ENCODE assay signal across 9 mouse cellular contexts in genomic region chr17:88641012-88641411, GRCm38 (mm10). TPM values are rescaled to one million over a fixed set of nuclear protein-coding genes. Genes with fewer than 3 reads are reported as not detected.
DNase-seq lines count a peak whose midpoint lies in the region; ATAC-seq and TF ChIP-seq lines count a peak whose summit lies in the region.
"Had no signal": no experiment of that assay in that cellular context is flagged by ENCODE, and none has a peak within 500 bp of the region (broad histone marks: within the 10 kb centered on the region; RNA-seq: fewer than 3 reads in every experiment).

No protein-coding gene starts in this region.

- no peak overlapping the region for H3K27ac ChIP-seq in forebrain, embryonic 10.5 days
- H3K27ac ChIP-seq in hindbrain, embryonic 12.5 days = no peak overlapping the region
- H3K27ac ChIP-seq: liver, embryonic 15.5 days had no signal

- TF ChIP-seq CTCF in brain, embryonic 14.5 days (IDR thresholded peaks at IDR 0.05; ENCODE audit: borderline replicate concordance, extremely low read depth, insufficient read depth, insufficient read length) = peak; percentile 81

- no peaks in the 10 kb centered on the region for H3K27me3 ChIP-seq in forebrain, embryonic 10.5 days (ENCODE audit: poor library complexity, severe bottlenecking)
- H3K27me3 ChIP-seq in hindbrain, embryonic 12.5 days = no peaks in the 10 kb centered on the region
- H3K27me3 ChIP-seq: liver, embryonic 15.5 days had no signal

- no peaks in the 10 kb centered on the region for H3K9me3 ChIP-seq in forebrain, embryonic 10.5 days
- no peaks in the 10 kb centered on the region for H3K9me3 ChIP-seq in hindbrain, embryonic 12.5 days (replicated peaks)
- H3K9me3 ChIP-seq: liver, embryonic 15.5 days had no signal

- H3K4me1 ChIP-seq in forebrain, embryonic 10.5 days = peaks cover 10% of the 10 kb centered on the region
- H3K4me1 ChIP-seq in hindbrain, embryonic 12.5 days = peaks cover 3% of the 10 kb centered on the region; the same call in 1 of the 2 replicates
- H3K4me1 ChIP-seq: liver, embryonic 15.5 days had no signal

- 29% methylated on average over 6 of the region's 6 CpGs for WGBS in forebrain, embryonic 10.5 days
- 30% methylated on average over 6 of the region's 6 CpGs for WGBS in hindbrain, embryonic 12.5 days

- peaks cover 15% of the 10 kb centered on the region for H3K36me3 ChIP-seq in forebrain, embryonic 10.5 days (replicated peaks)
- no peaks in the 10 kb centered on the region; the same call in 1 of the 2 replicates for H3K36me3 ChIP-seq in hindbrain, embryonic 12.5 days
- H3K36me3 ChIP-seq: liver, embryonic 15.5 days had no signal

- DNase-seq in gastrocnemius, adult 18-20 months (ENCODE audit: low spot score) = peak; percentile 74
- no peak for DNase-seq in gastrocnemius, postnatal 25 days
- DNase-seq in brain, embryonic 14.5 days (ENCODE audit: low read depth) = peak; percentile 82
- peak; percentile 61 for DNase-seq in forebrain, embryonic 10.5 days (ENCODE audit: extremely low spot score, low spot score)
- peak; percentile 60 to 85 for DNase-seq in layer of hippocampus, postnatal 25 days (ENCODE audit: extremely low spot score in 1 of 2, low spot score in 1 of 2)
- peak; percentile 31 to 73 for DNase-seq in spleen, postnatal 10 days (ENCODE audit: low spot score in 2 of 2)

- no peak overlapping the region for H3K4me2 ChIP-seq in hindbrain, embryonic 12.5 days (replicated peaks)
- H3K4me2 ChIP-seq: liver, embryonic 15.5 days had no signal

- H3K9ac ChIP-seq in hindbrain, embryonic 12.5 days = no peak overlapping the region
- H3K9ac ChIP-seq: liver, embryonic 15.5 days had no signal

- no peak for TF ChIP-seq POLR2A in brain, embryonic 14.5 days (IDR thresholded peaks at IDR 0.05; ENCODE audit: borderline replicate concordance, extremely low read depth, insufficient read depth, insufficient read length, poor library complexity, severe bottlenecking)

- ATAC-seq in hindbrain, embryonic 12.5 days (ENCODE audit: low FRiP score) = peak; percentile 50; the same call in 1 of the 2 replicates
- ATAC-seq in megakaryocyte, adult 5-6 weeks (ENCODE audit: poor library complexity, severe bottlenecking) = peak; percentile 84

- H3K4me3 ChIP-seq in forebrain, embryonic 10.5 days = no peak overlapping the region
- H3K4me3 ChIP-seq in hindbrain, embryonic 12.5 days = no peak overlapping the region
- H3K4me3 ChIP-seq: liver, embryonic 15.5 days had no signal

RNA-seq across cellular contexts. Expression of gene Gtf2a1l, which starts 27.4 kb away (rescaled TPM):
- total RNA-seq in gastrocnemius, adult 18-20 months (2021) = not detected
- total RNA-seq in gastrocnemius, postnatal 25 days (2021) = not detected
- 0.15 and 0.16 TPM in 2 replicates for polyA plus RNA-seq in brain, embryonic 14.5 days (2012; rRNA removed)
- not detected in 2 replicates for polyA plus RNA-seq in forebrain, embryonic 10.5 days (2016; fragmentation: Nextera tagmentation; extraction: Ambion mirVana)
- 0.72 and 0.87 TPM in 2 replicates for polyA plus RNA-seq in hindbrain, embryonic 12.5 days (2016; fragmentation: Nextera tagmentation; extraction: Ambion mirVana)
- total RNA-seq in layer of hippocampus, postnatal 25 days (2021) = under 1 TPM; 0.22 to 0.49 TPM
- total RNA-seq in megakaryocyte, adult 5-6 weeks (2015) = not detected in 2 replicates
- total RNA-seq in megakaryocyte, adult 5-6 weeks (2017) = not detected in 2 replicates
- polyA plus RNA-seq: liver, embryonic 15.5 days had no signal

RNA-seq across cellular contexts. Expression of gene Ston1, which starts 43.5 kb away (rescaled TPM):
- 1 to 10 TPM; 5.1 to 6.2 TPM for total RNA-seq in gastrocnemius, adult 18-20 months (2021)
- 10 to 100 TPM in 1 of 2 experiments, 1 to 10 TPM in 1; 8.2 to 10.8 TPM for total RNA-seq in gastrocnemius, postnatal 25 days (2021)
- 6.0 and 10.0 TPM in 2 replicates for polyA plus RNA-seq in brain, embryonic 14.5 days (2012; rRNA removed)
- polyA plus RNA-seq in forebrain, embryonic 10.5 days (2016; fragmentation: Nextera tagmentation; extraction: Ambion mirVana) = 1.2 and 1.4 TPM in 2 replicates
- 3.1 and 3.4 TPM in 2 replicates for polyA plus RNA-seq in hindbrain, embryonic 12.5 days (2016; fragmentation: Nextera tagmentation; extraction: Ambion mirVana)
- total RNA-seq in layer of hippocampus, postnatal 25 days (2021) = 10 to 100 TPM; 13.3 to 13.8 TPM
- not detected in 2 replicates for total RNA-seq in megakaryocyte, adult 5-6 weeks (2015)
- 0.89 TPM in 1 of 2 replicates, not detected in the other for total RNA-seq in megakaryocyte, adult 5-6 weeks (2017)
